Mouse (Mus musculus) T-helper 2 cell (primary cell): ENCODE data around the gene Cyp17a1.

ENCODE experiments used
- in situ Hi-C: fragments of 300-600 bp; cut with MboI, MseI; formaldehyde crosslinking; loops from one replicate; pipeline ENCODE4 v1.15.1; 2025; ENCODE audit warnings: high pct_unique_total_duplicates

Gene Cyp17a1

GRCm38 (mm10) chr19:46618322-46618721, 54.6 kb downstream of the Cyp17a1 start:
- in situ Hi-C loops: loop anchor here (10.0 kb wide), 1 partner anchor 906 kb away; no protein-coding TSS in a partner anchor

- in situ Hi-C loops: loop anchor here (10.0 kb wide), 1 partner anchor 907 kb away; no protein-coding TSS in a partner anchor
Observed at GRCm38 (mm10) chr19:46617361-46617760, 55.6 kb downstream of the Cyp17a1 start.
